Mouse (Mus musculus) ovary, adult 2 months (tissue): ENCODE measurements around the gene Itpkb. TPM values are rescaled to one million over a fixed set of nuclear protein-coding genes. Genes with fewer than 3 reads are reported as not detected.

ENCODE experiments used
- polyA plus RNA-seq: library from polyadenylated mRNA; depleted of rRNA; stranded (reverse); fragments of >200 nt; gene quantifications from 2 replicates; pipeline ENCODE4 v1.2.3, GENCODE M21; 2012; rRNA removed

Itpkb gene
- polyA plus RNA-seq: 31.0 and 32.4 TPM in 2 replicates

DNA sequence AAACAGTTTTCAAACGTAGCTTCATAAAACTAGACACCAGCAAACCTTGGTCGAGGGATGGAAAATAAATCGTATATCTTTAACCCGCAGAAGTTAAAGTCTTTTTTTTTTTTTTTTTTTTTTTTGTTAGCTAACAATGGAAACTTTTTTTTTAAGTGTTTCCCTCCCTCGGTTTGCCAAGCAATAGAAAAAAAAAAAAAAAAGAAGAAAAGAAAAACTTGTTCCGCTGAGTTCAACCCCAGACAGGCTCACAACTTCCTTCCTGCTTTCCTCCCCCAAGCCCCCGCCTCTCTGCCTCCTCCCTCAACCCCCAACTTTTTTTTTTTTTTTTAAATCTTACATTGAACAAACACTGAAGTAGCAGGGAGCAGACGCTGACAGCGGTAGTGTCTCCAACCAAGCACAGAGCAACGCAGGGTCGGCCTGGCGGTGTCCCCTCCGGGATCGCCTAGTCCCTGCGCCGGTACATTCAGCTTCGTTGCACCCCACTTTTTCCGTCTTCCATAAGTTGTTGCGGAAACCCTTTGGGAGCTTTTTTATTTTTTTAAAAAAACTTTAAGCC, at the start of gene Itpkb:
Gene Itpkb (plus strand): TSS at position 341 of the 562 bp plus-strand sequence.

Other genes starting within 250 kb of the Itpkb start
- gene Coq8a, start 130.9 kb upstream of the Itpkb start, polyA plus RNA-seq: 36.0 and 47.8 TPM in 2 replicates
- 147 and 148 TPM in 2 replicates for gene Psen2, start 67.0 kb upstream of the Itpkb start, polyA plus RNA-seq
- 16.5 and 24.7 TPM in 2 replicates for gene Stum, start 153.0 kb downstream of the Itpkb start, polyA plus RNA-seq
- gene Parp1, start 238.4 kb downstream of the Itpkb start, polyA plus RNA-seq: 44.4 and 47.5 TPM in 2 replicates